In the genomic region with DNA sequence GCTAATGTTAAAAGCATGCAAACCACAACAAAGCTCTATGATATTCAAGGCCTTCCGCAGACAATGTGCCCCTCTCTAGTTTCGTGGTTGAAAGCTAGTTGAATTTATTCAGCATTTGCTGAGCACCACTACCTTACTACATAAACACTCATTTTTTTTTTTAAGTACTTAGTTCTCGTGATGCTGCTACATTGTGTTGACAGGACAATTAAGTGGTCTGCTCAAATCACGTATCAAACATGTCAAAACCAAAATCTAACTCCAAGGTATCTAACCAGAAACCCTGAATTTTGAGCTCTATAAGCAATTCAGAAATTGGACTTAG, we compare ENCODE assay signal across 8 mouse cellular contexts. TPM values are rescaled to one million over a fixed set of nuclear protein-coding genes. Genes with fewer than 3 reads are reported as not detected.
A peak's percentile ranks its signal among the peaks of the same experiment; 100 is the strongest.
DNase-seq lines count a peak whose midpoint lies in the region; ATAC-seq and TF ChIP-seq lines count a peak whose summit lies in the region.

No protein-coding gene starts in this region.

- no peak for DNase-seq in heart, postnatal 25 days (ENCODE audit: low spot score)
- DNase-seq in ES-E14 (ENCODE audit: low read depth, low spot score) = no peak
- DNase-seq in hindbrain, embryonic 10.5 days (ENCODE audit: low spot score) = no peak
- no peak for DNase-seq in left cerebral cortex, adult 9 months (ENCODE audit: low spot score in 2 of 2)
- DNase-seq in retina, embryonic 14.5 days (ENCODE audit: low spot score) = no peak
- no peak for DNase-seq in spleen, adult 18-20 months

- H3K4me1 ChIP-seq in heart, embryonic 13.5 days = peaks cover 9% of the 10 kb centered on the region
- H3K4me1 ChIP-seq in ES-E14 (ENCODE audit: control insufficient read depth in 2 of 2, insufficient read depth in 2 of 2, low read length in 2 of 2, poor library complexity in 1 of 2) = no peaks in the 10 kb centered on the region
- H3K4me1 ChIP-seq in hindbrain, embryonic 10.5 days (replicated peaks) = peaks cover 13% of the 10 kb centered on the region

- 18% methylated on average over 4 of the region's 4 CpGs for WGBS in heart, embryonic 13.5 days
- 19% methylated on average over 4 of the region's 4 CpGs for WGBS in hindbrain, embryonic 10.5 days

- peak overlapping the region; percentile 86 for H3K9ac ChIP-seq in heart, embryonic 13.5 days
- no peak overlapping the region for H3K9ac ChIP-seq in ES-E14 (ENCODE audit: insufficient read depth, low read depth, low read length, poor library complexity, severe bottlenecking)

- peaks cover 5% of the 10 kb centered on the region; the same call in 1 of the 2 replicates for H3K27me3 ChIP-seq in heart, embryonic 13.5 days (replicated peaks)
- H3K27me3 ChIP-seq in hindbrain, embryonic 10.5 days (ENCODE audit: insufficient read depth, poor library complexity, severe bottlenecking) = peaks cover 7% of the 10 kb centered on the region; the same call in 1 of the 2 replicates

- H3K4me2 ChIP-seq in heart, embryonic 13.5 days = peak overlapping the region; percentile 94

- no peak for ATAC-seq in heart, embryonic 13.5 days (ENCODE audit: extremely low read depth, insufficient number of reproducible peaks, low FRiP score, low TSS enrichment)
- ATAC-seq in megakaryocyte, adult 5-6 weeks (ENCODE audit: poor library complexity, severe bottlenecking) = 0 out of 2 replicates have a peak, but pooled peaks have one; percentile 5

- H3K36me3 ChIP-seq in heart, embryonic 13.5 days = no peaks in the 10 kb centered on the region
- H3K36me3 ChIP-seq in ES-E14 (ENCODE audit: control insufficient read depth, insufficient read depth, low read length, poor library complexity, severe bottlenecking) = no peaks in the 10 kb centered on the region
- H3K36me3 ChIP-seq in hindbrain, embryonic 10.5 days = no peaks in the 10 kb centered on the region

- in situ Hi-C loops in ES-E14 (cut with MboI; ENCODE audit: low sequenced_read_pairs in 2 of 2, unreplicated experiment in 2 of 2) = no loop called here

- H3K9me3 ChIP-seq in heart, embryonic 13.5 days = no peaks in the 10 kb centered on the region
- H3K9me3 ChIP-seq in ES-E14 (ENCODE audit: control insufficient read depth, insufficient read depth, low read depth, low read length) = no peaks in the 10 kb centered on the region
- no peaks in the 10 kb centered on the region for H3K9me3 ChIP-seq in hindbrain, embryonic 10.5 days

- peak overlapping the region; percentile 90 for H3K4me3 ChIP-seq in heart, embryonic 13.5 days
- peak overlapping the region; percentile 62 to 79; a peak in 2 of 4 replicates for H3K4me3 ChIP-seq in ES-E14 (ENCODE audit: insufficient read depth in 1 of 2, low read depth in 1 of 2, low read length in 2 of 2, poor library complexity in 1 of 2, severe bottlenecking in 1 of 2)
- H3K4me3 ChIP-seq in hindbrain, embryonic 10.5 days = peak overlapping the region; percentile 88

- intact Hi-C loops in heart, postnatal 25 days (cut with DNase I) = loop anchor here (2.0 to 5.0 kb wide), 2 partner anchors 27 to 162 kb away; partner anchors contain the start of gene Itpr1

- no peak overlapping the region for H3K27ac ChIP-seq in heart, embryonic 13.5 days (replicated peaks)
- H3K27ac ChIP-seq in ES-E14 (ENCODE audit: insufficient read depth, low read depth, low read length, poor library complexity, severe bottlenecking) = no peak overlapping the region
- peak overlapping the region; percentile 86 for H3K27ac ChIP-seq in hindbrain, embryonic 10.5 days

TF ChIP-seq in ES-E14, 5 proteins besides CTCF, POLR2A, EP300 and RAD21:
- TF ChIP-seq CHD2 (IDR thresholded peaks at IDR 0.05; ENCODE audit: low read depth, low read length) (no peak; the same call in 1 of the 2 replicates), MAFK (IDR thresholded peaks at IDR 0.05; ENCODE audit: insufficient read depth, low read depth, low read length) (no peak), HCFC1 (IDR thresholded peaks at IDR 0.05; ENCODE audit: borderline replicate concordance, insufficient read depth, low read length) (no peak), ZC3H11A (IDR thresholded peaks at IDR 0.05; ENCODE audit: borderline replicate concordance, low read depth, low read length) (no peak), ZNF384 (IDR thresholded peaks at IDR 0.05; ENCODE audit: low read depth, low read length) (no peak)

RNA-seq across cellular contexts. Expression of gene Sumf1, which starts 0.3 kb away (rescaled TPM):
- 18.9 and 22.1 TPM in 2 replicates for polyA plus RNA-seq in heart, embryonic 13.5 days (2015; fragmentation: Nextera tagmentation; extraction: Ambion mirVana)
- 10 to 100 TPM; 11.2 to 12.4 TPM for total RNA-seq in heart, postnatal 25 days (2021)
- total RNA-seq in ES-E14 (2012; rRNA removed) = 26.5 and 43.6 TPM in 2 replicates
- polyA plus RNA-seq in hindbrain, embryonic 10.5 days (2016; fragmentation: Nextera tagmentation; extraction: Ambion mirVana) = 11.8 and 12.2 TPM in 2 replicates
- 43.7 and 48.2 TPM in 2 replicates for total RNA-seq in megakaryocyte, adult 5-6 weeks (2015)
- total RNA-seq in megakaryocyte, adult 5-6 weeks (2017) = 44.8 and 49.1 TPM in 2 replicates

RNA-seq across cellular contexts. Expression of gene Itpr1, which starts 27.2 kb away (rescaled TPM):
- 11.1 and 12.1 TPM in 2 replicates for polyA plus RNA-seq in heart, embryonic 13.5 days (2015; fragmentation: Nextera tagmentation; extraction: Ambion mirVana)
- 10 to 100 TPM; 44.1 to 44.2 TPM for total RNA-seq in heart, postnatal 25 days (2021)
- total RNA-seq in ES-E14 (2012; rRNA removed) = 52.8 and 87.9 TPM in 2 replicates
- polyA plus RNA-seq in hindbrain, embryonic 10.5 days (2016; fragmentation: Nextera tagmentation; extraction: Ambion mirVana) = 6.9 and 9.3 TPM in 2 replicates
- total RNA-seq in megakaryocyte, adult 5-6 weeks (2015) = 51.2 and 55.7 TPM in 2 replicates
- total RNA-seq in megakaryocyte, adult 5-6 weeks (2017) = 127 and 135 TPM in 2 replicates
